Mouse (Mus musculus) lung, postnatal 25 days (tissue): Measurements from ENCODE around the gene Tcte1.

ENCODE experiments used
- DNase-seq: peaks from one replicate; pipeline ENCODE4 v3.0.0; 2022; ENCODE audit warnings: low spot score

Tcte1 gene

GRCm38 (mm10) chr17:45523263-45523662, at the start of gene Tcte1:
TSS of gene Tcte1 (plus strand) at chr17:45523434.
- no peak for DNase-seq

DNA sequence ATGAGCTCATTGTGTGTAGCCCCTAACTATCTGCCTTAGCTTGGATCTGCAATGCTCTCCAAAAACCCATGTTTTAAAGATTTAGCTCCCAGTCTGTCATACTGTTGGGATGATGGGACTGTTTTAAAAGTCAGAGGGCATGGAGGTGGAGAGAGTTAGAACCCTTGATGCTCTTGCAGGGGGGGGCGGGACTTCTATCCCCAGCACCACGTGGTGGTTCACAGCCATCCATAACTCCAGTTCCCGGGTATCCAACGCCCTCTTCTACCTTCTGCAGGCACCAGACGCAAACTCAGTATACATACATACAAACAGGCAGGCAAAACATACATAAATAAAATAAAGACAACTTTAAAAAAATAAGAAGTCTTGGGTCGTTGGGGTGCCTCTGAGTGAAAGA, 49.6 kb upstream of the Tcte1 start:
- no peak for DNase-seq

DNA sequence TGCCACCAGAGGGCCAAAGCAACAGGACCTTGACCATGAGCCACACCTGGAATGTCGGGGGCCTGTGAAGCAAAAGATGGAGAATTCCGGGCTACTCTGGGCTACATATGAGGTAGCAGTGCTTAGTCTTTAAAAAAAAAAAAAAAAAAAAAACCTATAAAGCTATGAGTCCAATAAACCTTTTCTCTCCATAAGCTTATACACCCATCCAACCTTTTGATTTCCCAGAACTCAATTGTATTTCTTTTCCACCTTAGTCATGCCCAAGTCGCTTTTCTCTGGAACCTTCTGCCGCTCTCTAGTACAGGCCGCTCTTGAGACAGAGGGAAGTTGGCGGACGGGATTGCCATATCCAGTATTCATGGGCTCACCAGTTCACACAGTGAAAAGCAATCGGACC, 49.1 kb upstream of the Tcte1 start:
- no peak for DNase-seq

- peak; percentile 28 for DNase-seq
Measured at GRCm38 (mm10) chr17:45474669-45475465, 48.4 kb upstream of the Tcte1 start, which contains the start of gene Spats1. TSS of gene Spats1 (minus strand) at chr17:45475415.

- peak; percentile 65 for DNase-seq
Measured at GRCm38 (mm10) chr17:45478234-45478825, 44.9 kb upstream of the Tcte1 start.

GRCm38 (mm10) chr17:45480429-45480828, 42.8 kb upstream of the Tcte1 start:
- no peak for DNase-seq

GRCm38 (mm10) chr17:45485581-45485980, 37.7 kb upstream of the Tcte1 start:
- no peak for DNase-seq

GRCm38 (mm10) chr17:45487216-45487615, 36.0 kb upstream of the Tcte1 start:
- DNase-seq: no peak

- DNase-seq: no peak
Measured at GRCm38 (mm10) chr17:45488321-45489254, 34.6 kb upstream of the Tcte1 start.

DNA sequence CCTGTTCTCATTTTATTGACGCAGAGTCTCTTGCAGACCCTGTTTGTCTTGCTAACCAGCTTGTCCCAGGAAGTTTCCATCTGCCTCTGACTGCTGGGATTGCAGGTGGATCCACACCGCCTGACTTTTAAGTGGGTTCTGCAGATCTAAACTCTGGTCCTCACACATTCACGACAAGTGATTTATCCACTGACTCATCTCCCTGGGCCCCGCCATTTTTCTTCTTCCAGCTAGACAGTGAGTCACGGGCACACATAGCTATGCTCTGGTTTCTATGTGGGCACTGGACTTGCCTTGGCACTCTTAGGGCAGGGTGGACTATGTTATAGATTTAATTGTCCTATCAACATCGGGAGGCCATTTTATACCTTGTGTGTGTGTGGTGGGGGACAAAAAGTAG, 33.5 kb upstream of the Tcte1 start:
- no peak for DNase-seq

GRCm38 (mm10) chr17:45490532-45491154, 32.6 kb upstream of the Tcte1 start:
- no peak for DNase-seq

DNA sequence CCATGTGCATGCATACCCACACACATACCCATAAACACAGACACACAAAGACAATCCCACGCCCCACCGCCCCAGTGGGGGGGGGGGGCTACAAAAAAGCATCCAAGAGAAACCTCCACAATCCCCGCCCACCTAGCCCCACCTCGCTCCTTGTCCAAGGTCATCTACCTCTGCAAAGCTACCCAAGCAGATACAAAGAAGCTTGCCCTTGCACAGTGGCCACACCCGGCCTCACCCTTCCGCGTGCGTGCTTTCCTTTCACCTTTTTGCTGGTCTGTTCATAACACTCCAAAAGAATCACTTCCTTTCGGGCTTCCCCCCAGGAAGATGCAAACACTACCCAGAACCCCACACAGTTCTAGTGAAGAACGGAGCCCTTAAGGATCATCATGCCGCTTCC, 27.8 kb upstream of the Tcte1 start:
- DNase-seq: no peak

DNA sequence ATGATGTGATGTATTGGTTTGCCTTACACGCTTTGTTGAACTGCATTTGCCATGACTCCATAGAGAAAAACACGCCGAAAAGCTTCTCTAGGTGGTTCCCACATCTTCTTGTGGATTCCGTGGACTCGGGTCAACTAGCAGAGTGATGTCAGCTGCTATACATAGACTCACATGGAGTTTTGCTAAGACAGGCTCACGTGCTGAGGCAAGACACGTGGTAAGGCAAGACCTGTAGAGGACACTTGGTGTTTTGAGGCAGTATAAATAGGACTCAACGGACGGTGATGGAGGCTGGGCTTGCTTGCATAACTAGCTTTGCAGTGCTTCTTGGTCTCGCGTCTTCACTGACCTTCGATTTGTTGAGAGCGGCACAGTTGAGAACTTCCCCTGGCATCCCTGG, 24.8 kb upstream of the Tcte1 start:
- no peak for DNase-seq

DNA sequence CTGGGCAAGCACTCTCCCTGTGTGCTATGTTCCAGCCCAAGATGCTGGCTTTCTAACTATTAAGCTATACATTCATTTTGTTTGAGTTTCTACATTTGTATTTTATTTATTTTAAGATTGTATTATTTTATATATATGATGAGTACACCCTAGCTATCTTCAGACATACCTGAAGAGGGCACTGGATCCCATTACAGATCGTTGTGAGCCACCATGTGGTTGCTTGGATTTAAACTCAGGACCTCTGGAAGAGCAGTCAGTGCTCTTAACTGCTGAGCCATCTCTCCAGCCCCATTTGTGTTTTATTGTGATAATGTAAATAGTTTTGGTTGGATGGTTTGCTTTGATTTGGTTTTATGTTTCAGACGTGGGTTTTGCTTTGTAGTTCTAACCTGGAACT, 23.7 kb upstream of the Tcte1 start:
- DNase-seq: no peak

DNA sequence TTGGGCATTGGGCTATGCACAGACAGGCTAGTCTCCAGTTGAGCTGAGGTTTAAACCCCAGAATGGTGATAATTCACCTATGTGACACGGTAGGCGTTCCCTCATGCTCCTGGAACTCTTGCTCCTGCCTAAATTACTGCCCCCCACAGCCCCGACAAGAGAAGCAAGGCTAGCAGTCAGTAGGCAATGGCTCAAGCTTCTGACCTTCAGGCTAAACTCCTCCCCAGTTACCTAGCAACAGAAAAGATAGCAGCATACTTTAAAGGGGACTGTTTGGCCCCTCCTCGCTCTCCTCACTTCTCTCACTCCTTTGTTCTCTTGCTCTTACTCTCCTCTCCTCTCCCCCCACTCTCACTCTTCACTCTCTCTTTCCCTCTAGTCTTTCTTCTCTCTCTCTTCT, 22.3 kb upstream of the Tcte1 start:
- DNase-seq: no peak

DNA sequence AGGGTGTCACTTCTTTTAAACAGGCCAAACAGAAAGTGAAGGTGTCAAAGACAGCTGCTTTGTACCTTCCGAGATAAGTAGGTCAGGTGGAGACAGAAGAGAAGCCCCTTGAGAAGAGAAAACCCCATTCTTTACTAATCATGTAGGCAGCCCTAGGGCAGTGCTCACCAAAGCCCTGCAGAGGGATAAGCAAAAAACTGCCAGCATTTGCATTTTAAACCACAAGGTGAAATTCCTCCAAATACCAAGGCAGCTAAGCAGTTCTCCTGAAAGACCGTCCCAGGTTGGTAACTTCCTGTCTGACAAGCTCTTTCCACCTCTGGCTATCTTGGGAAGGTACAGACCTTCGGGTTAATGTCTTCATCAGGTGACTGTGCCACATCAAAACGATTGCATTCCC, 20.9 kb upstream of the Tcte1 start:
- no peak for DNase-seq

GRCm38 (mm10) chr17:45503301-45503973, 19.8 kb upstream of the Tcte1 start:
- DNase-seq: no peak

GRCm38 (mm10) chr17:45505941-45506465, 17.2 kb upstream of the Tcte1 start:
- no peak for DNase-seq

- peak; percentile 94 for DNase-seq
Measured at GRCm38 (mm10) chr17:45506700-45507189, 16.5 kb upstream of the Tcte1 start, which contains the start of gene Aars2. TSS of gene Aars2 (plus strand) at chr17:45506841.

GRCm38 (mm10) chr17:45510871-45511270, 12.4 kb upstream of the Tcte1 start:
- no peak for DNase-seq

GRCm38 (mm10) chr17:45511757-45512156, 11.5 kb upstream of the Tcte1 start:
- DNase-seq: no peak
